Mouse (Mus musculus): ENCODE measurements around the gene Gm14409. TPM values are rescaled to one million over a fixed set of nuclear protein-coding genes. Genes with fewer than 3 reads are reported as not detected.

Gm14409 gene
- not detected in 2 replicates for polyA plus RNA-seq (2012; rRNA removed)

GRCm38 (mm10) chr2:177266936-177267335, at the start of gene Gm14409:
Gene Gm14409, minus strand, starts transcription at chr2:177267036.

Other genes with a start within 250 kb of the Gm14409 start
- not detected in 2 replicates for gene Gm14401, start 192.7 kb downstream of the Gm14409 start, polyA plus RNA-seq (2012; rRNA removed)
- 34.1 and 38.0 TPM in 2 replicates for gene Gm14410, start 60.6 kb downstream of the Gm14409 start, polyA plus RNA-seq (2012; rRNA removed)
- gene Gm14412, start 57.3 kb upstream of the Gm14409 start, polyA plus RNA-seq (2012; rRNA removed), result 0.38 and 0.63 TPM in 2 replicates
- 6.8 and 7.3 TPM in 2 replicates for gene Gm14418, start 131.3 kb upstream of the Gm14409 start, polyA plus RNA-seq (2012; rRNA removed)
- 7.3 and 9.8 TPM in 2 replicates for gene Zfp970, start 197.7 kb upstream of the Gm14409 start, polyA plus RNA-seq (2012; rRNA removed)
- 2.7 and 3.1 TPM in 2 replicates for gene Gm14403, start 231.2 kb upstream of the Gm14409 start, polyA plus RNA-seq (2012; rRNA removed)